Mouse (Mus musculus) heart, embryonic 12.5 days (tissue): ENCODE measurements at regions not wholly inside any gene's neighbourhood (a gene's known extent, or its start where the extent isn't known, plus 50 kb on each side); places are given as distances from the start of the nearest gene placed in this dataset.

Experiments
- ATAC-seq: fragments of 200-750 bp; cut with Nextera tagmentation; 2 replicates; pipeline ENCODE4 v1.8.0; 2017; ENCODE audit warnings: moderate TSS enrichment, moderate library complexity; ENCODE audit not compliant: insufficient number of reproducible peaks, low FRiP score
- H3K27ac ChIP-seq: fragments of 300-500 bp; sonication (generic); 2 replicates; pipeline ENCODE4 v1.5.1; 2016; ENCODE audit warnings: mild to moderate bottlenecking, moderate library complexity; ENCODE audit not compliant: poor library complexity, severe bottlenecking
- H3K27me3 ChIP-seq: fragments of 300-500 bp; sonication (generic); replicated peaks from 2 replicates; pipeline ENCODE4 v1.6.1; 2016; ENCODE audit warnings: mild to moderate bottlenecking, moderate library complexity
- H3K36me3 ChIP-seq: fragments of 300-500 bp; sonication (generic); 2 replicates; pipeline ENCODE4 v1.6.1; 2016; ENCODE audit warnings: mild to moderate bottlenecking, moderate library complexity
- H3K4me1 ChIP-seq: fragments of 300-500 bp; sonication (generic); replicated peaks from 2 replicates; pipeline ENCODE4 v1.6.1; 2016; ENCODE audit warnings: mild to moderate bottlenecking
- H3K4me2 ChIP-seq: fragments of 300-500 bp; sonication (generic); 2 replicates; pipeline ENCODE4 v1.6.1; 2016; ENCODE audit warnings: mild to moderate bottlenecking, moderate library complexity
- H3K4me3 ChIP-seq: fragments of 300-500 bp; sonication (generic); 2 replicates; pipeline ENCODE4 v1.5.1; 2016; ENCODE audit warnings: mild to moderate bottlenecking
- H3K9ac ChIP-seq: fragments of 300-500 bp; sonication (generic); 2 replicates; pipeline ENCODE4 v1.6.1; 2016; ENCODE audit warnings: mild to moderate bottlenecking, moderate library complexity
- H3K9me3 ChIP-seq: fragments of 300-500 bp; sonication (generic); replicated peaks from 2 replicates; pipeline ENCODE4 v1.6.1; 2016; ENCODE audit warnings: mild to moderate bottlenecking, moderate library complexity
- WGBS: fragments of 180-500 bp; shearing (Covaris S2); methylation state at CpG from one replicate; pipeline ENCODE4 v1.1.7; 2016; 5-methylcytosine and 5-hydroxymethylcytosine counted together

DNA sequence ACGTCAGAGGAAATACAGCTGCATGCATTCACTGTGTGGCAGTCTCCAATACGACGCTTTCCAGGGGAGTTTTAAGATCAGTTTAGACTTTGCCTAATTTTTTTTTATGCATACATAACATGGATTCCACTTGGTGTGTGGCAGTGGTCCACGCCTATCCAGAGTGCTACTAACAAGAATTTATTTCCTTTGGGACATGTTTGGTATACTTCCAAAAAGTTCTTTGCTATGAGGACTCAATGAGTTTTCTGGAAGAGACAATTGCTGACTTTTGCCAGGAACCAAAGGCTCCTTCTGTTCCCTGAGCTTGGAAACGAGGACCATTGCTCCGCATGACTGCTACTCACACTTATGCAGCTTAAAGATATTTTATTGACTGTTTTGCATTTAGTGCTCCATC lies 59.2 kb downstream of the Marcks start:
- 80% methylated on average over 6 of the region's 6 CpGs for WGBS
- no peak for ATAC-seq

DNA sequence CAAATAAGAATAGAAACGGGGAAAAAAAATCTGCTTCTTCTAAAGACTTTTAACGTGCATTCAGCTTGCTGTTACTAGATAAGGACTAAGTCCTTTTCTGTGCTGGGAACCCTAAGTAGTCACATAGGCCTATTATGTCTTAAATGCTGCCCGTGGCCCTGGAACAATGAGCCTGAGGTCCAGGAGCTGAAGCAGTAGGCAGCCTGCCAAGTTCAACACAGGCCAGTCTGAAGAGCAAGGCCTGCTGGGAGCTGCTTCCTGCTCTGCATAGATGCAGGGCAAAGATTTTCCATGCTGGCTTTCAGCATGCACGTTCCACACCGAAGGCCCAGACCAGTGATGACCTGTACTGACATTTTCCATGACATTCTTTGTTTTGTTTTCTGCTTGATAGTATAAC lies 60.3 kb downstream of the Marcks start:
- 14% methylated on average over 5 of the region's 5 CpGs for WGBS

More for the DNA sequence above, 59.2 kb downstream of the Marcks start:
- Histone ChIP-seq H3K4me3 (no peak overlapping the region), H3K36me3 (no peaks in the 10 kb centered on the region), H3K27ac (peak overlapping the region; percentile 89), H3K4me1 (peaks cover 27% of the 10 kb centered on the region), H3K9ac (no peak overlapping the region), H3K9me3 (no peaks in the 10 kb centered on the region), H3K27me3 (no peaks in the 10 kb centered on the region), H3K4me2 (no peak overlapping the region)

DNA sequence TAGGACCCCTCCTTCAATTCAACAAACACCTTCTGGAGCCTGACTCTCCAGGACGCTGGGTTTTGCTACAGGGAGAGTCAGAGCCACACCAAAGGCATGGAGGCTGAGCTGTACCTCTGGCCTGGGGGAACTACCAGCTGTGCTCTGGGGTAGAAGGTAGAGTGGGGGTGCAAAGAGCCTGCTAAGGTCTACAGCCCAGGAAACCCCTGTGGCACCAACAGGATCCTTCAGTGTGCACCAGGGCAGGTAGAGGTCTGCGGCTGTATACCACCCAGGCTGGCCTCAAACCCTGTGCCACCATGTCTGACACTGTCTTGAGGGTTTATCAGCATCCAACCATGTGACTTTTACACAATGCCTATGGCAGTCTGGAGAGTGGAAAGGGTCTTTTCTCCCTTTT lies 61.0 kb downstream of the Marcks start:
- 56% methylated on average over 2 of the region's 2 CpGs for WGBS
- Histone ChIP-seq H3K4me1 (peaks cover 21% of the 10 kb centered on the region), H3K27ac (peak overlapping the region; percentile 89), H3K4me3 (no peak overlapping the region), H3K9me3 (no peaks in the 10 kb centered on the region), H3K27me3 (no peaks in the 10 kb centered on the region), H3K9ac (no peak overlapping the region), H3K4me2 (no peak overlapping the region), H3K36me3 (no peaks in the 10 kb centered on the region)
- ATAC-seq, result no peak

More for the DNA sequence above, 60.3 kb downstream of the Marcks start:
- peak overlapping the region; percentile 89 for H3K27ac ChIP-seq
- peak; percentile 95 for ATAC-seq
- H3K9me3 ChIP-seq, result no peaks in the 10 kb centered on the region
- H3K4me1 ChIP-seq, result peaks cover 27% of the 10 kb centered on the region
- no peak overlapping the region for H3K4me3 ChIP-seq
- no peak overlapping the region for H3K9ac ChIP-seq
- no peaks in the 10 kb centered on the region for H3K27me3 ChIP-seq
- no peak overlapping the region for H3K4me2 ChIP-seq
- H3K36me3 ChIP-seq, result no peaks in the 10 kb centered on the region

DNA sequence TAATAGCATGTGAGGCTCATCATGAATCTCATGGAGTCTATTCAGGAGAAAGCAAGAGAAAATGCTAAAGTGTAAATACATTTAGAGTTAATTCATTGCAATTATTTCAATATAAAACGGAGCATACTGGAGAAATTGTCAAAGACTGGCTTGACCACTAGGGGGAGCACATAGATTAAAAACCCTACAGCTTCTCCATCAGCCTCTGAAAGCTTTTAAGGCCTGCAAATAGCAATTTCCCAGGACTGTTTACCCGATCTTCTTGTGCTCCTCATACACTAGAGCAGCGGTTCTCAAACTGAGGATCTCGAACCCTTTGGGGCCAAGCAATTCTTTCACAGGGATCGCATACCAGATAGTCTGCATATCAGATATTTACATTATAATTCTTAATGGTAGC lies 65.9 kb downstream of the Marcks start:
- no peaks in the 10 kb centered on the region for H3K36me3 ChIP-seq
- no peaks in the 10 kb centered on the region for H3K9me3 ChIP-seq
- no peak overlapping the region for H3K9ac ChIP-seq
- no peaks in the 10 kb centered on the region for H3K27me3 ChIP-seq
- H3K4me2 ChIP-seq, result no peak overlapping the region
- H3K4me1 ChIP-seq, result peaks cover 11% of the 10 kb centered on the region
- no peak overlapping the region for H3K4me3 ChIP-seq
- no peak overlapping the region for H3K27ac ChIP-seq
- 11% methylated on average over 5 of the region's 5 CpGs for WGBS
- ATAC-seq, result no peak

DNA sequence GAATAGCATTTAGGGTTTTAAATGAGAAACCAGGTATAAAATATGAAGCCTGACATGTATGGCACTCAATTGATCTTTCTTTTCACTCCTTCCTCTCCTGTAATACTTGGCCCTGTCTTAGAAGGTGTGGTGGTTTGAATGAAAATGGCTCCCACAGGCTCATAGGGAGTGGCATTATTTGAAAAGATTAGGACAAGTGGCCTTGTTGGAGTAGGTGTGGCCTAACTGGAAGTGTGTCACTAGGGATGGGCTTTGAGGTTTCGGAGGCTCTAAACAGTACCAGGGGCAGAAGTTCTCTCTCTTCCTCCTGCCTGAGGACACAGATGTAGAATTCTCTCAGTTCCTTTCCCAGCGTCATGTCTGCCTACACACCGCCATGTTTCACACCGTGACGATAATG lies 66.7 kb downstream of the Marcks start:
- 92% methylated on average over 5 of the region's 5 CpGs for WGBS
- no peaks in the 10 kb centered on the region for H3K9me3 ChIP-seq
- H3K27me3 ChIP-seq, result no peaks in the 10 kb centered on the region
- no peak overlapping the region for H3K4me2 ChIP-seq
- no peaks in the 10 kb centered on the region for H3K36me3 ChIP-seq
- H3K4me3 ChIP-seq, result no peak overlapping the region
- H3K27ac ChIP-seq, result no peak overlapping the region
- no peak for ATAC-seq
- no peak overlapping the region for H3K9ac ChIP-seq
- H3K4me1 ChIP-seq, result peaks cover 6% of the 10 kb centered on the region; the same call in 1 of the 2 replicates

DNA sequence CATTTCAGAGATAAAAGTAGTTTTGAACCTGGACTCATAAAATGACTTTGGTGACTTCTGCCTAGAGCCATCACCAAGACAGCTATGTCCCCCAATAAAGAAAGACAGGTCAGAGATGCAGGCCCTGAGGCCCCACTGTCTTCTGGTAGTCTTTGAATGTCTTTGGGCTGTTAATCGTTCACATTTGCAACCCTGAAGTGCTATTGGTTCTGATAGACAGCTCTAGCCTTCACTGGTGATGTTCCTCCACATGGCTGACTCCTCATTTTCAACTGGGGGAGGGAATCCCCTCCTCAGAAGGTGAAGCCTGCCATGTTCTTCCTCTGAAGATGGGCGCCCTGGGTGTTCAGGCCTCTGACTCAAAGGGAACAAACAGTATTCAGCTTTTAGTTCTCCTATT lies 67.3 kb downstream of the Marcks start:
- ATAC-seq, result no peak
- H3K9ac ChIP-seq, result no peak overlapping the region
- H3K9me3 ChIP-seq, result no peaks in the 10 kb centered on the region
- no peak overlapping the region for H3K4me2 ChIP-seq
- no peaks in the 10 kb centered on the region for H3K27me3 ChIP-seq
- H3K27ac ChIP-seq, result no peak overlapping the region
- no peaks in the 10 kb centered on the region for H3K36me3 ChIP-seq
- H3K4me3 ChIP-seq, result no peak overlapping the region
- WGBS, result 76% methylated on average over 2 of the region's 2 CpGs
- H3K4me1 ChIP-seq, result peaks cover 2% of the 10 kb centered on the region; the same call in 1 of the 2 replicates
